In genomic region chr12:8502546-8502945, GRCm38 (mm10) we compare ENCODE assay signal across 8 mouse cellular contexts. TPM values are rescaled to one million over a fixed set of nuclear protein-coding genes. Genes with fewer than 3 reads are reported as not detected.
DNase-seq lines count a peak whose midpoint lies in the region; ATAC-seq and TF ChIP-seq lines count a peak whose summit lies in the region.
"Had no signal": no experiment of that assay in that cellular context is flagged by ENCODE, and none has a peak within 500 bp of the region (broad histone marks: within the 10 kb centered on the region; RNA-seq: fewer than 3 reads in every experiment).

No protein-coding gene starts in this region.

- H3K36me3 ChIP-seq in midbrain, embryonic 10.5 days: no peaks in the 10 kb centered on the region
- no peaks in the 10 kb centered on the region for H3K36me3 ChIP-seq in midbrain, embryonic 13.5 days
- no peaks in the 10 kb centered on the region for H3K36me3 ChIP-seq in limb, embryonic 14.5 days (ENCODE audit: control insufficient read depth, insufficient read depth, low read length)
- H3K36me3 ChIP-seq: limb, embryonic 15.5 days had no signal

- no peak overlapping the region for H3K4me2 ChIP-seq in midbrain, embryonic 13.5 days (replicated peaks)
- H3K4me2 ChIP-seq in limb, embryonic 14.5 days (replicated peaks; ENCODE audit: low read depth, low read length, severe bottlenecking): no peak overlapping the region
- H3K4me2 ChIP-seq: limb, embryonic 15.5 days had no signal

- H3K4me3 ChIP-seq in midbrain, embryonic 10.5 days: no peak overlapping the region
- H3K4me3 ChIP-seq in midbrain, embryonic 13.5 days (replicated peaks): no peak overlapping the region
- H3K4me3 ChIP-seq in limb, embryonic 14.5 days (replicated peaks; ENCODE audit: low read length): no peak overlapping the region
- H3K4me3 ChIP-seq: limb, embryonic 15.5 days had no signal

- H3K4me1 ChIP-seq in midbrain, embryonic 10.5 days: peaks cover 29% of the 10 kb centered on the region
- H3K4me1 ChIP-seq in midbrain, embryonic 13.5 days (replicated peaks): peaks cover 16% of the 10 kb centered on the region
- H3K4me1 ChIP-seq in limb, embryonic 14.5 days (ENCODE audit: control insufficient read depth, insufficient read depth, low read length): peaks cover 11% of the 10 kb centered on the region

- ATAC-seq in midbrain, embryonic 13.5 days: no peak
- no peak for ATAC-seq in limb, embryonic 14.5 days (ENCODE audit: low FRiP score, low read depth)

- H3K9me3 ChIP-seq in midbrain, embryonic 10.5 days (replicated peaks): no peaks in the 10 kb centered on the region
- H3K9me3 ChIP-seq in midbrain, embryonic 13.5 days: no peaks in the 10 kb centered on the region
- no peaks in the 10 kb centered on the region for H3K9me3 ChIP-seq in limb, embryonic 14.5 days (ENCODE audit: control insufficient read depth, low read length)
- H3K9me3 ChIP-seq: limb, embryonic 15.5 days had no signal

- H3K27ac ChIP-seq in midbrain, embryonic 10.5 days (replicated peaks): no peak overlapping the region
- no peak overlapping the region for H3K27ac ChIP-seq in midbrain, embryonic 13.5 days
- H3K27ac ChIP-seq in limb, embryonic 14.5 days (replicated peaks; ENCODE audit: low read depth, low read length): no peak overlapping the region

- H3K27me3 ChIP-seq in midbrain, embryonic 10.5 days (ENCODE audit: low read depth, poor library complexity, severe bottlenecking): no peaks in the 10 kb centered on the region
- no peaks in the 10 kb centered on the region for H3K27me3 ChIP-seq in midbrain, embryonic 13.5 days
- no peaks in the 10 kb centered on the region for H3K27me3 ChIP-seq in limb, embryonic 14.5 days (ENCODE audit: control insufficient read depth, insufficient read depth, low read length)
- H3K27me3 ChIP-seq: limb, embryonic 15.5 days had no signal

- 11% methylated on average over 6 of the region's 6 CpGs for WGBS in midbrain, embryonic 10.5 days
- WGBS in midbrain, embryonic 13.5 days: 16% methylated on average over 6 of the region's 6 CpGs
- 16% methylated on average over 6 of the region's 6 CpGs for WGBS in limb, embryonic 14.5 days

- DNase-seq in midbrain, embryonic 10.5 days (ENCODE audit: low spot score): peak; percentile 30
- peak; percentile 61 for DNase-seq in Muller cell, postnatal 12 days (ENCODE audit: inconsistent ontology term)
- peak; percentile 74 for DNase-seq in brain, adult 2 months (ENCODE audit: low read depth, low spot score)
- peak; percentile 45 for DNase-seq in gastrocnemius, postnatal 10 days
- peak; percentile 86 for DNase-seq in limb, embryonic 14.5 days (ENCODE audit: low spot score)
- no peak for DNase-seq in spleen, postnatal 4 days (ENCODE audit: low spot score in 2 of 2)

- no peak overlapping the region for H3K9ac ChIP-seq in midbrain, embryonic 13.5 days (replicated peaks)
- no peak overlapping the region for H3K9ac ChIP-seq in limb, embryonic 14.5 days (ENCODE audit: low read depth, low read length, severe bottlenecking)
- H3K9ac ChIP-seq: limb, embryonic 15.5 days had no signal

- TF ChIP-seq POLR2A in limb, embryonic 14.5 days (IDR thresholded peaks at IDR 0.05; ENCODE audit: borderline replicate concordance, extremely low read depth, insufficient read depth, insufficient read length): no peak

RNA-seq across cellular contexts. Expression of gene Rhob, which starts 2.7 kb away (rescaled TPM):
- 30.0 and 30.1 TPM in 2 replicates for polyA plus RNA-seq in midbrain, embryonic 10.5 days (2016; fragmentation: Nextera tagmentation; extraction: Ambion mirVana)
- 55.1 and 67.8 TPM in 2 replicates for polyA plus RNA-seq in midbrain, embryonic 13.5 days (2015; fragmentation: Nextera tagmentation; extraction: Ambion mirVana)
- total RNA-seq in gastrocnemius, postnatal 10 days (2021): 10 to 100 TPM; 80.5 to 82.4 TPM
- 177 and 224 TPM in 2 replicates for polyA plus RNA-seq in limb, embryonic 14.5 days (2012; rRNA removed)
- polyA plus RNA-seq in limb, embryonic 14.5 days (2014; fragmentation: Nextera tagmentation; extraction: Ambion mirVana): 75.7 and 89.7 TPM in 2 replicates

Comparison
In these comparisons a context has a peak if more than half of its experiments do, and no peak if none do; other contexts are left out.
1. DNase-seq: peak in midbrain, embryonic 10.5 days (single experiment), Muller cell, postnatal 12 days (single experiment), brain, adult 2 months (single experiment), gastrocnemius, postnatal 10 days (single experiment) and limb, embryonic 14.5 days (single experiment); none in spleen, postnatal 4 days (0 of 2).